In genomic region chr10:34012581-34012980, GRCm38 (mm10) we compare ENCODE assay signal across 46 mouse cellular contexts. TPM values are rescaled to one million over a fixed set of nuclear protein-coding genes. Genes with fewer than 3 reads are reported as not detected.
"Had no signal": no experiment of that assay in that cellular context is flagged by ENCODE, and none has a peak within 500 bp of the region (broad histone marks: within the 10 kb centered on the region; RNA-seq: fewer than 3 reads in every experiment).

No protein-coding gene starts in this region.

- H3K4me2 ChIP-seq: limb, embryonic 12.5 days; limb, embryonic 13.5 days; limb, embryonic 15.5 days; liver, embryonic 11.5 days; liver, embryonic 12.5 days; liver, embryonic 13.5 days; liver, embryonic 15.5 days; lung, embryonic 14.5 days; lung, embryonic 15.5 days; midbrain, embryonic 11.5 days; midbrain, embryonic 12.5 days; midbrain, embryonic 13.5 days; midbrain, embryonic 15.5 days had no signal

- H3K4me1 ChIP-seq: limb, embryonic 12.5 days; limb, embryonic 15.5 days; lung, embryonic 15.5 days; midbrain, embryonic 12.5 days had no signal

- H3K4me3 ChIP-seq: limb, embryonic 10.5 days; limb, embryonic 12.5 days; limb, embryonic 13.5 days; limb, embryonic 15.5 days; liver, embryonic 12.5 days; liver, embryonic 13.5 days; liver, embryonic 15.5 days; lung, embryonic 15.5 days; megakaryocyte, embryonic 14.5 days; midbrain, embryonic 10.5 days; midbrain, embryonic 12.5 days; midbrain, embryonic 13.5 days; midbrain, embryonic 15.5 days; myocyte had no signal

- H3K27me3 ChIP-seq: limb, embryonic 12.5 days; limb, embryonic 13.5 days; limb, embryonic 15.5 days; liver, embryonic 12.5 days; liver, embryonic 13.5 days; liver, embryonic 15.5 days; lung, embryonic 15.5 days; megakaryocyte, embryonic 14.5 days; midbrain, embryonic 12.5 days; midbrain, embryonic 13.5 days; midbrain, embryonic 15.5 days had no signal

- H3K9ac ChIP-seq: limb, embryonic 12.5 days; limb, embryonic 13.5 days; limb, embryonic 15.5 days; liver, embryonic 12.5 days; liver, embryonic 13.5 days; liver, embryonic 14.5 days; liver, embryonic 15.5 days; liver, postnatal 0 days; lung, embryonic 14.5 days; lung, embryonic 15.5 days; midbrain, embryonic 12.5 days; midbrain, embryonic 13.5 days; midbrain, embryonic 15.5 days had no signal

- H3K9me3 ChIP-seq: limb, embryonic 10.5 days; limb, embryonic 12.5 days; limb, embryonic 13.5 days; limb, embryonic 15.5 days; liver, embryonic 12.5 days; liver, embryonic 13.5 days; liver, embryonic 15.5 days; lung, embryonic 15.5 days; megakaryocyte, embryonic 14.5 days; midbrain, embryonic 10.5 days; midbrain, embryonic 12.5 days; midbrain, embryonic 13.5 days; midbrain, embryonic 15.5 days had no signal

- H3K27ac ChIP-seq: limb, embryonic 10.5 days; limb, embryonic 12.5 days; limb, embryonic 13.5 days; limb, embryonic 15.5 days; liver, embryonic 12.5 days; liver, embryonic 13.5 days; liver, embryonic 14.5 days; liver, embryonic 15.5 days; lung, embryonic 15.5 days; macrophage; midbrain, embryonic 10.5 days; midbrain, embryonic 12.5 days; midbrain, embryonic 13.5 days; midbrain, embryonic 15.5 days had no signal

- DNase-seq: left cerebral cortex, postnatal 4 days; liver; liver, embryonic 13.5 days; liver, postnatal 0 days; lung, adult 18-20 months; lung, adult 2 months; lung, embryonic 14.5 days; lung, postnatal 10 days; lung, postnatal 14 days; lung, postnatal 36 days; lung, postnatal 4 days; midbrain, embryonic 14.5 days had no signal

- ATAC-seq: liver, embryonic 12.5 days; liver, postnatal 0 days; lung, postnatal 0 days; midbrain, embryonic 13.5 days; midbrain, embryonic 15.5 days; midbrain, embryonic 16.5 days had no signal

RNA-seq across cellular contexts. Expression of gene Trappc3l, which starts 24.8 kb away (rescaled TPM):
- total RNA-seq: left cerebral cortex, postnatal 14 days; liver, adult 2 months; megakaryocyte progenitor cell, adult 5-6 weeks; megakaryocyte, adult 5-6 weeks; megakaryocyte-erythroid progenitor cell, adult 5-6 weeks; midbrain, postnatal 0 days; monocyte, adult 5-6 weeks had no signal
- polyA plus RNA-seq: limb, embryonic 10.5 days; limb, embryonic 11.5 days; limb, embryonic 12.5 days; limb, embryonic 13.5 days; limb, embryonic 14.5 days; limb, embryonic 15.5 days; liver, adult 2 months; liver, embryonic 11.5 days; liver, embryonic 12.5 days; liver, embryonic 13.5 days; liver, embryonic 14.5 days; liver, embryonic 15.5 days; liver, embryonic 16.5 days; liver, postnatal 0 days; lung, adult 2 months; lung, embryonic 14.5 days; lung, embryonic 15.5 days; lung, embryonic 16.5 days; lung, postnatal 0 days; macrophage; midbrain, embryonic 10.5 days; midbrain, embryonic 11.5 days; midbrain, embryonic 12.5 days; midbrain, embryonic 13.5 days; midbrain, embryonic 14.5 days; midbrain, embryonic 15.5 days; midbrain, embryonic 16.5 days; midbrain, postnatal 0 days; myocyte; neural tube, embryonic 11.5 days had no signal

RNA-seq across cellular contexts. Expression of gene Calhm4, which starts 31.5 kb away (rescaled TPM):
- total RNA-seq: left cerebral cortex, postnatal 10 days; left cerebral cortex, postnatal 14 days; left cerebral cortex, postnatal 25 days; left cerebral cortex, postnatal 36 days; left cerebral cortex, postnatal 4 days; liver, adult 2 months; megakaryocyte progenitor cell, adult 5-6 weeks; megakaryocyte, adult 5-6 weeks; megakaryocyte-erythroid progenitor cell, adult 5-6 weeks; monocyte, adult 5-6 weeks had no signal
- polyA plus RNA-seq: limb, embryonic 10.5 days; limb, embryonic 11.5 days; limb, embryonic 12.5 days; limb, embryonic 13.5 days; limb, embryonic 14.5 days; limb, embryonic 15.5 days; liver, adult 2 months; liver, embryonic 11.5 days; liver, embryonic 12.5 days; liver, embryonic 13.5 days; liver, embryonic 14.5 days; liver, embryonic 15.5 days; liver, embryonic 16.5 days; liver, postnatal 0 days; lung, adult 2 months; lung, embryonic 14.5 days; lung, embryonic 15.5 days; lung, embryonic 16.5 days; lung, postnatal 0 days; macrophage; midbrain, embryonic 10.5 days; midbrain, embryonic 11.5 days; midbrain, embryonic 12.5 days; midbrain, embryonic 13.5 days; midbrain, embryonic 14.5 days; midbrain, embryonic 15.5 days; midbrain, embryonic 16.5 days; midbrain, postnatal 0 days; myocyte; neural tube, embryonic 11.5 days had no signal
